Comparison of ENCODE assay signal across 8 mouse cellular contexts in genomic region chr4:95052025-95052899, GRCm38 (mm10). TPM values are rescaled to one million over a fixed set of nuclear protein-coding genes. Genes with fewer than 3 reads are reported as not detected.
A peak's percentile ranks its signal among the peaks of the same experiment; 100 is the strongest.
DNase-seq lines count a peak whose midpoint lies in the region; ATAC-seq and TF ChIP-seq lines count a peak whose summit lies in the region.

Gene Jun, minus strand, starts transcription at chr4:95052222.

- H3K9me3 ChIP-seq in kidney, embryonic 14.5 days (ENCODE audit: control insufficient read depth, low read length) = no peaks in the 10 kb centered on the region
- no peaks in the 10 kb centered on the region for H3K9me3 ChIP-seq in limb, embryonic 15.5 days

- peak within 1 kb of the TSS; percentile 85 for H3K4me2 ChIP-seq in kidney, embryonic 14.5 days (replicated peaks; ENCODE audit: low read depth, low read length)
- peak within 1 kb of the TSS; percentile 86 for H3K4me2 ChIP-seq in limb, embryonic 15.5 days

- TF ChIP-seq CTCF in bone marrow macrophage, adult 2 months (IDR thresholded peaks at IDR 0.05; ENCODE audit: low read depth, low read length) = no peak
- no peak for TF ChIP-seq CTCF in embryonic fibroblast, embryonic 13.5 days (IDR thresholded peaks at IDR 0.05; ENCODE audit: borderline replicate concordance, insufficient read depth, low read length)

- H3K9ac ChIP-seq in kidney, embryonic 14.5 days (ENCODE audit: low read depth, low read length) = peak within 1 kb of the TSS; percentile 96
- H3K9ac ChIP-seq in limb, embryonic 15.5 days = peak within 1 kb of the TSS; percentile 83

- ATAC-seq in kidney, embryonic 14.5 days (ENCODE audit: low FRiP score, low TSS enrichment) = peak; percentile 95
- peak; percentile 95 for ATAC-seq in limb, embryonic 15.5 days (ENCODE audit: insufficient number of reproducible peaks, low FRiP score, low TSS enrichment, low read depth)

- no peaks in the 10 kb centered on the region for H3K27me3 ChIP-seq in kidney, embryonic 14.5 days (ENCODE audit: control insufficient read depth, insufficient read depth, low read length)
- no peaks in the 10 kb centered on the region for H3K27me3 ChIP-seq in limb, embryonic 15.5 days

- H3K4me3 ChIP-seq in bone marrow macrophage, adult 2 months (ENCODE audit: insufficient read depth, low read length) = peak within 1 kb of the TSS; percentile 93
- peak within 1 kb of the TSS; percentile 82 for H3K4me3 ChIP-seq in embryonic fibroblast, embryonic 13.5 days (ENCODE audit: insufficient read depth, low read length)
- peak within 1 kb of the TSS; percentile 87 for H3K4me3 ChIP-seq in kidney, embryonic 14.5 days (ENCODE audit: low read length)
- H3K4me3 ChIP-seq in limb, embryonic 15.5 days = peak within 1 kb of the TSS; percentile 79

- H3K4me1 ChIP-seq in bone marrow macrophage, adult 2 months (ENCODE audit: control insufficient read depth, insufficient read depth, low read length) = peaks cover 15% of the 10 kb centered on the region
- no peaks in the 10 kb centered on the region; the same call in 1 of the 2 replicates for H3K4me1 ChIP-seq in embryonic fibroblast, embryonic 13.5 days (ENCODE audit: control insufficient read depth, insufficient read depth, low read length)
- H3K4me1 ChIP-seq in kidney, embryonic 14.5 days (ENCODE audit: control insufficient read depth, insufficient read depth, low read length) = peaks cover 35% of the 10 kb centered on the region
- H3K4me1 ChIP-seq in limb, embryonic 15.5 days = peaks cover 30% of the 10 kb centered on the region

- peak; percentile 100 for DNase-seq in 416B (ENCODE audit: low read depth)
- DNase-seq in heart, adult 9 months (ENCODE audit: low spot score in 2 of 2) = peak; percentile 100
- peak; percentile 99 for DNase-seq in monocyte, adult 2 months (ENCODE audit: low read depth in 1 of 2, low spot score in 2 of 2)
- peak; percentile 97 to 99 for DNase-seq in spleen, postnatal 36 days (ENCODE audit: low spot score in 2 of 2)

- H3K27ac ChIP-seq in bone marrow macrophage, adult 2 months (ENCODE audit: insufficient read depth, low read depth, low read length) = peak within 1 kb of the TSS; percentile 96
- peak within 1 kb of the TSS; percentile 97 for H3K27ac ChIP-seq in embryonic fibroblast, embryonic 13.5 days (ENCODE audit: insufficient read depth, low read length)
- H3K27ac ChIP-seq in kidney, embryonic 14.5 days (ENCODE audit: low read depth, low read length) = peak within 1 kb of the TSS; percentile 100
- H3K27ac ChIP-seq in limb, embryonic 15.5 days = peak within 1 kb of the TSS; percentile 99

- under 1% methylated on average over 68 of the region's 68 CpGs for WGBS in kidney, embryonic 14.5 days
- WGBS in limb, embryonic 15.5 days = under 1% methylated on average over 65 of the region's 68 CpGs

- no peaks in the 10 kb centered on the region for H3K36me3 ChIP-seq in kidney, embryonic 14.5 days (ENCODE audit: control insufficient read depth, insufficient read depth, low read length)
- H3K36me3 ChIP-seq in limb, embryonic 15.5 days = no peaks in the 10 kb centered on the region

- TF ChIP-seq POLR2A in bone marrow macrophage, adult 2 months (IDR thresholded peaks at IDR 0.05; ENCODE audit: borderline replicate concordance, low read depth, low read length) = peak; percentile 99
- TF ChIP-seq POLR2A in embryonic fibroblast, embryonic 13.5 days (IDR thresholded peaks at IDR 0.05; ENCODE audit: low read depth, low read length) = peak; percentile 100

RNA-seq across cellular contexts. Expression of gene Jun, which starts in this region (rescaled TPM):
- polyA plus RNA-seq in bone marrow macrophage, adult 2 months (2012; ENCODE audit: insufficient read depth, insufficient read length, missing spikeins) = 37.4 and 39.6 TPM in 2 replicates
- polyA plus RNA-seq in embryonic fibroblast, embryonic 13.5 days (2011; ENCODE audit: insufficient read length, low read depth, missing spikeins) = 45.3 and 60.9 TPM in 2 replicates
- polyA plus RNA-seq in kidney, embryonic 14.5 days (2014; fragmentation: Nextera tagmentation; extraction: Ambion mirVana) = 24.0 and 30.2 TPM in 2 replicates
- 109 and 112 TPM in 2 replicates for polyA plus RNA-seq in limb, embryonic 15.5 days (2015; fragmentation: Nextera tagmentation; extraction: Ambion mirVana)

Comparison
In these comparisons a context has a peak if more than half of its experiments do, and no peak if none do; other contexts are left out.
1. Peak in every context shown above with its lines: DNase-seq, ATAC-seq, H3K4me3 ChIP-seq and H3K27ac ChIP-seq.